Mouse (Mus musculus): Measurements from ENCODE around the gene Gm42906.

- TF ChIP-seq CTCF (IDR thresholded peaks at IDR 0.05; ENCODE audit: control insufficient read depth, insufficient read depth, insufficient read length) (no peak), CEBPB (IDR thresholded peaks at IDR 0.05; ENCODE audit: low read depth) (no peak), MAX (IDR thresholded peaks at IDR 0.05) (no peak)
Measured at GRCm38 (mm10) chr5:151333686-151334085, 94.3 kb downstream of the Gm42906 start.

Data from C2C12 (cell line).